Mouse (Mus musculus) urinary bladder, adult 18-20 months (tissue): Measurements from ENCODE around the gene Rac2.

Source experiments
- DNase-seq, 2 experiments: peaks; one replicate each; pipeline ENCODE4 v3.0.0; 2022; ENCODE audit warnings: low spot score in 2 of 2, mixed read lengths in 2 of 2

Gene Rac2

DNA sequence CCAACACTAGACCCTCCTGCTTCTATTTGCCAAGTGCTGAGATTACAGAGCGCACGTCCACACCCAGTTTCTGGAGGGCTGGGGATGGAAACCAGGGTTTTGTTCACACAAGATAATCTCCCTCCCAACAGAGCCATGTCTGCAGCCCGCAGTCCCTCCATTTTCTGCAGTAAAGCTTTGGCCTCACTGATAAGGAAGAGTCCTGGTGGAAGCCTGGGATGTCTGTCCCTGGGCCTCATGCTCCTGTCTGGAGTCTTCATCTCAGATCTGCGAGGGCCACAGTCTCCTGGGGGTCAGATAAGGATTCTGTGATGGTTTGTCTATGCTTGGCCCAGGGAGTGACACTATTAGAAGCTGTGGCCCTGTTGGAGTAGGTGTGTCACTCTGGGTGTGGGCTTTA, 15.5 kb upstream of the Rac2 start:
- no peak for DNase-seq

DNA sequence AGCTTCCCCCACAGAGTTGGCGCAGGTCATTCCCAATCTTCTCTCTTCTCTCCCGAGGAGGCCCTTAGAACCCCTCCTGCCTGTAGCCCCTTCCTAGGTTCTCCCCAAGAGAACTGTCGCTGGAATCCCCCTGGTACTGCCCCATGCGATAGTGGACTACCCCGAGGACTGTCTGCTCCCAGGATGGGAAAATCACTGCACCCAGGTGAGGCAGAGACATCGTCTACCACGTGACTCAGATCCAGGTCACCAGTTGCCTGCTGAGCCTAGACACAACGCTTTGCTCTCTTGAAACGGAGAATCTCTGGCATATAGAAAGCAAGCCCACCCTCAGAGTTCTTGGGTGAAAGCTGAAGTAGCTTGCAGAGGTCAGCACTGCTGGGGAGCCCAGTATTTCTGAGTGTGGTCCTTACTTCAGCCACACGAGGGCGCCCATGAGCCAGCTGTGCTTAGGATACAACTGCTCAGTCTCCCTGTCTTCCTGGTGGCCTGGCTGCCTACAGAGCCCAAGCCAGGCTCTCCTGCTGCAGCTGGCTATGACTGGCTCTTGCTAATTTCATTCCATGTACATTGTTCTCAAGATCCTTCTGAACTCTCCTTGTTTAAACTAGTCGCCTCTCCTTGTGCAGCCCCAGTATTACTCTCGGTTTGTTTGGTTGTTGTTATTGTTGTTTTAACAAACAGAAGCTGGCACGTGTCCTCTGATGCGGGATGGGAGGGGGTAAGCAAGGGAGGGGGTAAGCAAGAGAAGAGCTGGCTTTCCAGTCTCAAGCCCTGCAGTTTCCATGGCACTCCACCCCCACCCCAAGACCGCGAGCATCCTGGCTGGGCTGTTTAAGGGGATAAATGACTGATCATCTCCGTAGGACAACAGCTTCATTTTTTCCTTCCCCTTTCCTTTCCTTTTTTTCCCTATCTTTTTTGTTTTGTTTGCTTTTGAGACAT, 14.7 kb upstream of the Rac2 start:
- DNase-seq = peak; percentile 48 to 72

DNA sequence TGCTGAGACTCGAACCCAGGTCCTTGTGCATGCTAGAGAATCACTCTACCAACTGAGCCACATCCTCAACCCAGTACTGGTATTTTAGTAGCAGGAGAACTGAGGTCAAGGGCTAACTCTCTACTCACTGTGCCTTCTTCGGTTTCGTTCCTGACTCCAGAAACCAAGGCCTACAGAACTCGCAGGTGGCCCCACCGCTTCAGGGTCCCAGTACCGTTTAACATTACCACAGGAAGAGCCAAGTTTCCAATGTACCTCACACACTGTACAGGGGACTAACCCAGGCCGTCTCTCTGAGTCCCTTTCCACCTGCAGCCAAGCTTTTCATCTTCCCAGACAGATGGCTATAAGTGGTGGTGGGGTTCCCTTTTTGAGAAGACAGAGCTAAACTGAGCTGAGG, 12.8 kb upstream of the Rac2 start:
- DNase-seq = no peak

DNA sequence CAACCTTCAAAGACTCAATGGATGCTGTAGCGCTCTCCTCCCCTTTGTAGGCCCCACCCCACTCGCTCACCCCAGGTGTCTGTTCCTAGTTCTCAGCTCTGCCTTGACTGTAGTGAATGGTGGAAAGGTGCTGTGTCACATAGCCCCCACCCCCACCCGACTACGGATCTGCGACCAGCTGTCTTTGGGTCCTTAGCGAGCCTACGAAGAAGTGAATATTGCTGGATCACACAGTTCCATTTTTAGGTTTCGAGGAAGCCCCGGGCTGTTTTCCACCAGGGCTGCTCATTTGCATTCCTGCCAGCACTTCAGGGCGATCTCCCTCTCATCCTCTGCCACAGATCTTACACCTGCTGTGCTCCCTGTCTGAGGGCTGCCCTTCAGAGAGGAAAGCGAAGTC, 10.8 kb upstream of the Rac2 start:
- no peak for DNase-seq

DNA sequence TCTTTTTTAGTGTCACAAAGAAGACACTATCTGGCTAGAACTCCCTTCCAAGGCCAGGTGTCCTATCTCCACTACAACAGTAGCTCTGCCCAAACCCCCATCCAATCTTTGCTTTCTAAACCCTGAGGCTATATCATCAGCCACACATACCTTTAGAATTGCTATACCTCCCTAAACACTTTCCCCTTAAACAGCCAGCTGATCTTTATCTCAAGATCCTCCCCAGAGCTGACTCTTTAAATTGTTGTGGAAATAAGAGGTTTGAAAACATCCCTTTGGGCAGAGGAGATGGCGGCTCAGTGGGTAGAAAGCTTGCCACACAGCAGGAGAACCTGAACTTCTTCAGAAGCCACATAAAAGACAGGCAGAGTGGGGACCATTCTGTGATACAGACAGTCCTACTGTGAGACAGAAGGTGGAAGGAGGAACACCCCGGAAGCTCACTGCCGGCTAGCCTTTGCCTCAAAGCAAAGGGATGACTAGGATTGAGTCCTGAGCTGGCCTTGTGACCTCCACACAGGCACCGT, 3.8 kb upstream of the Rac2 start:
- no peak for DNase-seq

DNA sequence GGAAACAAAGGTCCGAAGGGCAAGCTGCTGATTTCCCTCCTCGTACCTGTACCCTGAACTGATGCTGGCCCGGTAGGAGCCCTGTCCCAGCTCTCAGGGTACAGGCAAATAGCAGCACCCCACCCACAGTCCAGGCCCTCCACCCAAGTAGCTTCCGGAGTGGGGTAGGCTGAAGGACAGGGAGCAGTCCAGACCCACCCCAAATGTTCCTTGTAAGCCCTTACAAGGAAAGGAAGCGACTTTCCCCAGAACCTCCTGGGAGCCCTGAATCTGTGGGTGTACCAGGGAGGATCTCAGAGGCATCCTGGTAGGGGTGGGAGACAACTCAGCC, 348 bp downstream of the Rac2 start:
- no peak for DNase-seq

DNA sequence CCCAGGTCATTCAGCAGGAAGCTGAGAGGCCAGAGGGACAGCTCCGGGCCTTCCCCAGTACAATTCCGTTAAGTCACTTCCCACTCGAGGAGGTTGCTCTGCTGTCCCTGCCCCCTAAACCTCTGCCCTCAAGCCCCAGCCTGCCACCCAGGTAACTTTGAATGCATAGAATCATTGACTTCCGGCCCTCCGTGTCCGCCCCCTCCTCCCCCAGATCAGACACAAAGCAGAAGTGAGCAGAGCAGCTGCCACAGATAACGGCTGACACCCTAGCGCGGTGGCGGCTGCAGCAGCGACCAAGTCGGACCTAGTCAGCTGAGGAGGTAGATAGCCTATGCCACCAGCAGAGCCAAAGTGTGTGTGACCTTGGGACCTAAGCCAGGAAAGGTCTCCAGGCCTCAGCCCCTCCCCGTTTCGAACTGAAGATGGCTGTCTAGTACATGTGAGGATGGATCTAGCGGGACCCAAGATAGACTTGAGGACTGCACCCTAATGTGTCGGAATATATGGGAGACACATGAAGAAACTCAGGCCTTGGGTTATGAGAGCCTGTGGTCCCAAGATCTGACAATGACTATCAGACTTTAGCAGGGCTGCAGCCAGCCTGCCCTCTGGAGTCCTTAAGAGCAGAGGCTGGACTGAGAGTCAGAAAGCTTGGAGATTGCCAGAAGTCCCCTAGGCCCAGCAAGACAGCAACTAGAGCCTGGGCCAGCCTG, 871 bp downstream of the Rac2 start:
- DNase-seq = no peak

DNA sequence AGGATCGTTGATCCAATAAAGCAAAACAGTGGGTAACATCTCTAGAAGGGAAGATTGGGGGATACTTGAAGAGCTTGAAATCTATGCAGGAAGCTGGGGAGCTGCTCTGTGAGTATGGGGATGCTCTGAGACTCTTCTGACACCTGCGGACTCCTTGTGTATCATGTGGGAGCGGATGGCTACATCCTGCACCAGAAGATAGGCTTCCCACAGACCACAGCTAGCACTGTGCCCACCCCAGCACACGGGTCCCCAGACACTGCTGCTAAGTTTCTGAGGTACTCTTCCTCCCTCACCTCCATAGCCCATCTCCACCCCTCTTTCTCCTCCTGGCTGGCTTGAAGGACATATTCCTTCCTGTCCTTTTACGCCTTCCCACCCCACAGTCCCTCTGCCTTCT, 2.4 kb downstream of the Rac2 start:
- DNase-seq = no peak

DNA sequence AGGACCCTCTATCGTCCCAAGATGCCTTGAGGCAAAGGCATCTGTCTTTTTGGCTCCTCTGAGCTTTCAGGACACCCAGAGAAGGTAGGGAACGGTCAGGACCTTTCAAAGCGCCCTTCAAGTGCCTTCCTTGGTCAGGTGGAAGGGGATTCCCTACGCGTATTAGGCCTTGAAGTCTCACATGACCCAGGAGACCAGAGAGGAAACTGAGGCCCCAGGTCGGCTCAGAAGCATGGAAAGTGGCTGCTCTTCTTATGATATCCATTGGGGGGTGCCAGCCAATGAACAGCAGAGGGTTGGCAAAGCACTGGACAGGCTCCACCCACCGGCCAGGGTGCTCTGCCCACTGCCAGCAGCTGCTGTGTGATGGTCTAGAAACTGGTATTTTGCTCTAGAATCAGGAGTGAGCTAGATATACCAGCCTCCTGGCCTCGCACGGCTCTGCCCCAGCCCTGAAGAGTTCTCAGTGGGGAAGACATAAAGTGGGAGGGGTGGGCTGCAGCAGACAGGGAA, 4.9 kb downstream of the Rac2 start:
- no peak for DNase-seq

DNA sequence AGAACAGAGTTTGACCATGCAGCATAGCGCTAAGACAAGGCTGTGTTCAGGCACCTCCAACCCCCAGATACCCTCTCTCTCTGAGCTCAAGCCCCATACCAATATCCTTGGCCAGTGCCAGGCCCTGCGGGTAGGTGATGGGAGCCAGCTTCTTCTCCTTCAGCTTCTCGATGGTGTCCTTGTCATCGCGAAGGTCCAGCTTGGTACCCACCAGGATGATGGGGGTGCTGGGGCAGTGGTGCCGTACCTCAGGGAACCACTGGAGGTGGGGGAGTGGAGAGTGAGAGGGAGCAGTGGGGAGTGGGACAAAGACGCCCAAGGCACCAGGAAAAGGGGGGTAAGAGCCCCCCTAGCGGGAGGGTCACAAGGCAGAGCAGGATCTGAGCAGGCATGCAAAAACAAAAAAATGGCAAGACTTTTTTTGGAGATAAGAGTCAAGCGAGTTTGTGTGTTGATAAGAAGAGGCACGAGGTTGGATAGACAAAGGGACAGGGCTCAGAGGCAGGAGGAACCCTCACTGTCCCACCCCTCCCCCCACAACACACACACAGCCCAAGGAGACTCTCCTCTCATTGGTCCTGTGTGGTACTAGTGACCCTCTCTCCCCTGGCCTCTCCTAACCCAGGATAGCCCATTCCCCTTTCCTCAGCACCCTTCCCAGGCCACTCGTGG, 7.7 kb downstream of the Rac2 start:
- no peak for DNase-seq

DNA sequence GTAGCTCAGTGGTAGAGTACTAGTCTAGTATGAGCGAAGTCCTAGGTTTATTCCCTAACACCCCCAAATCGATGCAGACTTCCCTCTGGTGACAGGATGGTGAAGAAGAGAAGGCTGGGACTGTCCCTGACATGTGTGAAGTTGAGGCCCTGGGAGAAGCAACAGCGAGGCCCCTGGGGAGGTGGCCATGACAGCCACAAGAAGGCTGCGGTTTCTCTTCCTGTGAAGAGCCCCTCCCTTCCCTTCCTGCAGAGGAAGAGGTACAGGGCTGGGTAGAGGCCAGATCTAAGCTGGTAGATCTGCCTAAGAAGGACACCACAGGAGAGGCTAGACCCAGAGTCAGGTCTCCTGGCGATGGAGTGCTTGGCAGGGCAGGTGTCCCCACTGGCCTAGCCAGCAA, 8.6 kb downstream of the Rac2 start:
- no peak for DNase-seq

DNA sequence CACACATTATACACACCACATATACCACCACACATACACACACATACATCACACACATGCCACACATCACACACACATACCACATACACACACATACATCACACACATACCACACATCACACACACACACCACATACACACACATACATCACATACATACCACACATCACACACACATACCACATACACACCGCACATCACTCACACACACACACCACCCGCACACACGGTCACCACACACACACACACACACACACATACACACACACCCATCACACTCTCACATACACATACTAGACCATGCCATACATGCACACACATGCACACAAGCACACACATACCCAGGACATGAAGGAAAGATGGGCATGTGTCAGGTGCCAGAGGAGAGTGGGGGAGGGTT, 9.2 kb downstream of the Rac2 start:
- DNase-seq = no peak

DNA sequence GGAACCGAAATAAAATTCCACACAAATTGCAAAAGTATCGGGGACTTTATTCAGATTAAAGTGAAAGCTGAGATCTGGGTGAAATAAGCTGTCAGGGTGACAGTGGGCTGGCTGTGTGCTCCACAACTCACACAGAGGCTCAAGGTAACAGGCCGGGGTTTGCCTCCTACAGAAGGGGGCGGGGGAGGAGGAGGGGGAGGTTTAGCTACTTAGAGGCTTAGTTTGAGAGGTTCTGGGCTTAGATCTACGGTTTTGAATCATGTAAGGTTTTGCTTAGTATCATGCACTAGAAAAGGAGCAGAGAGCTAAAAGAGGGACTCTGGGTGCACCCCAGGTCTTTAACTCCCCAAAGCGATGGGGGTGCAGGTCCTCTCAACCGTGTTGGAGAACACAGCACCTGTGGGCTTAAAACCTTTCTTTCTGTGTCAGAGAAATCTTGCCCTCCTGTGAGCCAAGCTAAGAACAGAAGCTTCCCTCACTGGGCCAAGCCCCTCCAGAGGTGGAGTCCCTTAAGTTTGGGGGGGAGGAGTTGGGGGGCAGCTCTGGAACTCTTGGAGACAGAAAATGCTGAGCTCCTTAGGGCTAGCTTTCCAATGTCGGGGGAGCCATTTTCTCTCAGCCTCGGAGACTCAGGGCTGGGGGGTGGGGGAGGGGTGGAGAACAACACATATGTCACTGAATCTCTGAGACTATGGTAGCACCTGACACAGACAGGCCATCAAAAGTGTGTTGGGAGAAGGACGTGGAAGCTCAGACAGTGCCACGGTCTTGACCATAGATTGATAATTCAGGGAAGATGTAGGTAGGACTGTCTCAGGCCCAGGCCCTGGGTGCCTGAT, 13.2 kb downstream of the Rac2 start:
- no peak for DNase-seq

DNA sequence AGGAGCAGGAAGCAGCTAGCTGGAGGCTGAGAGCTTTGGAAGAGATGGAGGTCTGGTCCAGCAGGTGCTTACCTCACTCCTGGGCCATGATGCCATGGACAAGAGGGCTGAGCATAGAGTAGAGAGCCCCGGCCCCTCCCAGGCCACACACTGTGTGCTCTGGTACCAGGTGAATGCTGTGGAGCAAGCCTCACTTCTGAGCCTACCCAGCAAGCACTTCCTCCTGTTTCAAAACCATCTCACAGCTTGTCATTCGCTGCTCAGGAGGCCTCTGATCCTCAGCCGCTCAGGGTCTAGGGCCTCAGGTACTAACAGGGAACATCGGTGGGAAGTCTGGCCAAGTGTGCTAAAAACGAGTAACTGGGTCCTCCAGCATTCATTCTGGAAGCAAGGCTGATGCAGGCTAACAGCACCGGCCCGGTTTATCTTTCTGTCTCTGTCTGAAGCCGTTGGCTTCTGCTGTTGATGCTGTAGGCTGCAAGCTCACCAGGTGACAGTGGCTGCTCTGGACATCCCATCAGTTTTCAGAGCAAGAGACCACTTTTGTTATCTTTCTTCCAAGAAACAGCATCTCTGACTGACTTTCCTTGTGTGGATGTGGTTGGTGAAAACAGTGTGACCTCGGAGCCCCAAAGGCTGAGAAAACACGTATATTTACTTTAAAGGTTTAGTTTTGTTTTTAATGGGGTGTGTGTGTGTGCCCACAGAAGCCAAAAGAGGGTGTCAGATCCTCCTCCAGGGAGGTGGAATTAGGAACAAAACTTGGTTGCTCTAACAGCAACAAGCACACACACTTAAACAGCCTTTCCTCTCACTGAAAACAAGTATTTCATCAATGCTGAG, 14.7 kb downstream of the Rac2 start:
- DNase-seq = no peak

DNA sequence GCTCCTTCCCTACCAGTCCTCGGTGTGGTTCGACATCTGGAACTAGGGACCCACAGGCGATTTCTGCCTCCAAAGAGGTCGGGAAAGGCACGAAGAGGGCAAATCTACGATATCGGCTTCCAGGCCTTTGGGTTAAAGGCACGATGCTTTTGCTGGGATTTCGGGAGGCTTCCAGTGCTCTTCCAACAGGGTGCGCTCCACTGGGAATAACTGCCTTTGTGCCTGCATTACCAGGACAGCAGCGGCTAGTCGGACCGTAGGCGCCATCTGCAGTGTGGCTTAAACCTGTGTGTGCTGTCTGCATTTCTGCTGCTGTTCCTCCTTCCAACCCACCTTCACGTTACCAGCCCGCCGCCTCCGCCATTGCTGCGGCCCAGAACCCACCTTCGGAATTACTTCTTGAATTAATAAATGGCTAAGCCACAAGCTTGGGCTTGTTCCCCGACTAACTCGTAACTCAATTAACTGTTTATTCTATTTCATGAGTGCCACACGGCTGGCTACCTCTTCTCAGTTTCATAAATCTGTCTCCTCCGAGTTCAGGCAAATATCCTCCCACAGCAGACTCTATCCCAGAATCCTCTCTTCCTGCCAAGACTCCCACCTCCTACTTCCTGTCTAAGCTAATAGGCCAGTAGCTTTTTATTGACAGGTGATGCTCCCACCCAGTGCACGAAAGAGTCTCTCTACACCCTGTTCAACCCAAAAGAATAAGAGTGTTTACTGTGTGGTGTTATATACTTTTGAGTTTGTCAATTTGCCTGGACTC, 17.9 kb downstream of the Rac2 start:
- DNase-seq = peak in 1 of 2 experiments; percentile 12

DNA sequence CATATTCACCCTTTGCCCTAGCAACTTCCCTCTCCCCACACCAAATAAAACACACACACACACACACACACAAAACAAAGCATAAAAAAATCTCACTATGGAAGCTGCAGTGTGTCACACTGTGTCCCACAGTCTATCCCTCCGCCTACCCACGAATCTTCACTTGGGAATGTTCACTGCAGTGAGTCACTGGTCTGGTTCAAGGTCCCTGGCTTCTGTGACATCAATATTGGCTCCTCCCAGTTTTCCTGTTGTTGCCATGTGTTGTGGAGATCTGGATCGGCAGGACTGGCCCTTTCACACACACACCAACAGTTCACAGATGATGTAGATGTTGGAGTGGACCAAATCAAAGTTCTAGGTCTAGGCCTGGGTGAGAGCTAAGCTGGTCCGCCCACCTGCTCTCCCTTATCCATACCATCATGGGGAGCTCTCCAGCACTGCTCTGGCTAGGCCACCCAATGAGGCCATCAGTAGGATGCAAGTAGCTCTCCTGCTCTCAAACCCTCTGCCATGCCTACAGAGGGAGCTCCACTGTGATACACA, 23.3 kb downstream of the Rac2 start:
- no peak for DNase-seq

DNA sequence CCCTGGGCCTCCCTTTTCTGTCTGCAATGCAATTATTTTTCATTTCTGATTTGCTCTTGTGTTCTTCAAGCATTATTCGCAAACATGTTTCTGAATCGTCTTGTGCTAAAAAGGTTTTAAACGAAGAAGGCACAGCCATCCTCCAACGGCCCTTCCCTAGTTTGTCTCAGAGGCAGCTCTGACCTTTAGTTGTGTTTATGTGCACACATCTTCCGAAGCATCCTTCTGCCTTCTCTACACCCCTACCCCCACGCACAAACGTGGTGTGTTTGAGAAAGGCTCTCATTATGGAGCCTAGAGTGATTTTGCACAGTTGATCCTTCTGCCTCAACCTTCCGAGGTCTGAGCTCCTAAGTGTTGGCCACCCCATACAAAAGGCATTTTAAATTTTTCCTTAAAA, 23.9 kb downstream of the Rac2 start:
- DNase-seq = no peak

DNA sequence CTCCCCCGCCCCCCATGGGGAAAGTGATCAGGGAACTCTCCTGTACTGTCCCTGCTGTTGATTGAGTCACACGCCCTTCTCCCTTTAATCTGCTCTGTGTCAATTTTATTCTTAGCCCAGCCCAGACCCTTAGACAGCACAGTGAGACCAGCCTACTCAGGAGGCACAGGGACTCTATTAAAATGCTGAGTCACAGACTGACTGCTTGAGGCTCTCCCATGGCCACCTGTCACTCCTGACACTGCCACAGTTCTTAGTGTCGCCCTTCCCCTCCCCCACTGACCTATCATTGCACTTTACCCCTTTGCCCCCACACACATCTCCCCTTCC, 24.3 kb downstream of the Rac2 start:
- no peak for DNase-seq
